Mouse (Mus musculus): ENCODE measurements around the gene Tagap1.
"Not testable (repeated sequence)": the region's sequence is repeated elsewhere in the genome, so short reads cannot be mapped to it uniquely, and the experiment has no call there.

Gene Tagap1

DNA sequence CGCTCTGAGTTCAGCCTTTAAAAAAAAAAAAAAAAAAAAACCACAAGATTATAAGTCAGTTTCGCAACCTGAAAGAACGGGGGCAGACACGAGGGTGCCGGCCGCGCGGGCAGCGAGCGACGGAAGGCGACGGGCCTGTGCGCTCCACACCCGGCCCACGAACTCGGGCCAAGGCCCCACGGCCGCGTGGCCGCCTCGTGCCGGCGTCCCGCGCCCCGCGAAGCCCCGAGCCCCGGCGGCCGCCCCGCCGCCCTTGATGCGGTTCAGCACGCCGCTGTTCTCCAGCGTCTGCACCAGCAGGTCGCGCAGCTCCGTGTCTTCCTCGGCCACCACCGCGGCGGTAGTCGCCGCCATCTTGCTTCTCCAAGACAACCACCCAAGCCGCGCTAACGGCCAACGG, at the start of gene Tagap1:
Gene Tagap1, minus strand, starts transcription at position 381 of the 400 bp plus-strand sequence.
- not testable (repeated sequence) for DNase-seq (ENCODE audit: low read depth, low spot score)

DNA sequence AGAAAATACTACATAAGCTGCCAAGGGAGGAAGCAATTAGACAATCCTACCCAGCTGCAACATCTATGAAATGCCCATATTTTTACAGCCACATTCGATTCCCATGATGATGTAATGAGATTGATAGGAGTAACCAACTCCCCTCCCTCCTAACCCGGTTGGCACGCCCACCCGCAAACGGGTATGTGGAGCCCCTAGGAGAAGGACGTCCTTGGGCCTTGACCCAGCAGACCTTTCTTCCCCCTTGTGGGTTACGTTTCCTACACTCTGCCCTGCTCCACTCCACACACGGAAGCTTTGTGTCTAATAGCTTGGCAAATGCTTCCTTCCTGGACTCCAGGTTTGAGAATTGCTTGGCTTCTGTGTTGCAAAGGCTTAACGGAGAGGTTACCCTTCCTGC, 48.9 kb upstream of the Tagap1 start:
- not testable (repeated sequence) for DNase-seq (ENCODE audit: low read depth, low spot score)

DNA sequence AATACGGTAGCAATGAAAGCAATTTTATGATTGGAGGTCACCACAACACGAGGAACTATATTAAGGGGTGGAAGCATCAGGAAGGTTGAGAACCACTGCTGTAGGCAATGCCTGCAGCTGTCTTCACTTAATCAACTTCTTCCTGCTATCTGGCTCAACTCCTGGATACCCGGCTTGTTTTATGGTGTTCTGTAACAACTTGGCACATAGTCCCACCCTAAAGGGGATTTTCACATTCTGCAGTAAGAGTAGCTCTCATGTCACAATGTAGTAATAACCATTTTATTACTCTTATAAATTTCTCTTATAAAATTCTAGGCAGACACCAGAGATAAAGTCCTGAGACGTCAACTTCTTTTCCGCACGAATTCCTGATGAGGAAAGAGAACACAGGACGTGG, 48.5 kb upstream of the Tagap1 start:
- DNase-seq (ENCODE audit: low read depth, low spot score), result not testable (repeated sequence)

GRCm38 (mm10) chr17:7008885-7009284, 47.9 kb upstream of the Tagap1 start:
- DNase-seq (ENCODE audit: low read depth, low spot score), result not testable (repeated sequence)

DNA sequence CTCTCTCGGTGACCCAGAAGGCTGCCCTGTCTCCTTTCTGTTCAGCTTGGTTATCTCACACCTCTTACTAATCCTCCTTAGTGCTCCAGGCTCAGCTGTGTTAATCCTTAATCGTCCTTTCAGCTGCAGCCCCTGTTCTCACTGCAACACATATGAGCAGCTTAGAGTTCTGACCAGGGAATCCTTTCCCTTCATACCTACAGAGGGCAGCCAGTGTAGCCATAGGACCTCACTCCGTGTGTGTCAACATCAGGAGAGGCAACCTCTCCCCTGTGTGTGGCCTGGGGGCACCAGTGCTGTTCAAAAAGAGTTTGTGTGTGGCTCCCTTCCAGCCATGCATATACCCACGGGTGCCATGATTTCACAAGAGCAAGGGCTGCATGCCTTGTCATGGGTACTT, 44.7 kb upstream of the Tagap1 start:
- not testable (repeated sequence) for DNase-seq (ENCODE audit: low read depth, low spot score)

GRCm38 (mm10) chr17:7003392-7003791, 42.4 kb upstream of the Tagap1 start:
- not testable (repeated sequence) for DNase-seq (ENCODE audit: low read depth, low spot score)

GRCm38 (mm10) chr17:7001790-7002585, 41.0 kb upstream of the Tagap1 start:
- not testable (repeated sequence) for DNase-seq (ENCODE audit: low read depth, low spot score)

DNA sequence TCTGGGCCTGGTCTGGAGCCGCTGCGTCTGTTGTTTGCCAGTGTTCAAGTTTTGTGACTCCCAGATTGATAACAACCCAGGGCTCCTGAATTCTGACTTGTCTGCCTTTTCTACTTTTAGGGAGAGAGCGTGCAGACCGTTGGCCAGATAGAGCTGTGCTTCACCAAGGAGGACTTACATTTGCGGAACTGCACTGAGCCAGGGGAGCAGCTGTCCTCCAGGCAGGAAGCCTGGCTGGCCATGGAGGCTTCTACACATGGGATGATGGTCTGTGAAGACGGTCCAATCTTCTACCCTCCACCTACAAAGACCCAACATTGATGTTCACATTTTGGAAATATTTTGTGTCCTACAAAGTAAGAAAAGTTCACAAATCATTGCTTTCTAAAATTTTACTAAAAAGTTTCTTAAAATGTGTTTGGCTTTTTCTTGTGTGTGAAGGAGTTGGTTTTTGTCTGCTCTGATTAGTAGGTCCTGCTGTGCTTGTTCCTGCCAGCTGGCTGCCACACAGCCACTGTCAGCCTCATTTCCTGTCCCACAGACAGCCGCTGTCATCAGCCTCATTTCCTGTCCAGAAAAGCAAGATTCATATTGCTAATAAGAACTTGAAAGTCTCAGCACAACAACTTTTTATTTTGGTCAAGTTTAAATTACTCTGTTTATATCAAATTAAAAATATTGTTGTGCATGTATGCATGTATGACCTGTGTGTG, 37.0 kb upstream of the Tagap1 start:
- DNase-seq (ENCODE audit: low read depth, low spot score), result not testable (repeated sequence)

GRCm38 (mm10) chr17:6996826-6997225, 35.9 kb upstream of the Tagap1 start:
- DNase-seq (ENCODE audit: low read depth, low spot score), result not testable (repeated sequence)

GRCm38 (mm10) chr17:6995504-6995903, 34.5 kb upstream of the Tagap1 start:
- DNase-seq (ENCODE audit: low read depth, low spot score), result not testable (repeated sequence)

- DNase-seq (ENCODE audit: low read depth, low spot score), result not testable (repeated sequence)
These were observed 25.2 kb upstream of the Tagap1 start for GRCm38 (mm10) chr17:6986118-6986517.

DNA sequence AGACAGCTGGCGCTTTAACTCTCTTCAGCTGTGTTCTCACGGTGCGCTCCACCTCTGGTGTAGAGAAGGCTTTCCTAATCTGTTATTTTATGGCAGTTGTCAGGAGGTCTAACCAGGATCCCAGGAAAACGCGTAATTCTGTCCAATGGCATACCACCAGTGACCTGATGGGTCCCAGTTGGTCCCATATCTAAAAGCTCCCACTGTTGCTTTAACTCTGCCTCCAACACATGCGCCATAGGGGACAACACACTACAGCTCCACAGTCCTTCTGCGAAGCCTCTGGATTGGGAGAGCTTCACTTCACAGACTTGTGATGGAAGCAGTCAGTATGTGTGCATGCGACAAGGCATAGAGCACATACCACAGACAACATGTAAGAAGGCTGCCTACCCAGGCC, 19.2 kb upstream of the Tagap1 start:
- DNase-seq (ENCODE audit: low read depth, low spot score), result not testable (repeated sequence)

- DNase-seq (ENCODE audit: low read depth, low spot score), result not testable (repeated sequence)
These were observed 18.4 kb upstream of the Tagap1 start for GRCm38 (mm10) chr17:6979380-6979779.

GRCm38 (mm10) chr17:6978287-6979248, 17.6 kb upstream of the Tagap1 start, which contains the start of gene Gm49721:
Gene Gm49721, plus strand, starts transcription at chr17:6978904.
- DNase-seq (ENCODE audit: low read depth, low spot score), result not testable (repeated sequence)

DNA sequence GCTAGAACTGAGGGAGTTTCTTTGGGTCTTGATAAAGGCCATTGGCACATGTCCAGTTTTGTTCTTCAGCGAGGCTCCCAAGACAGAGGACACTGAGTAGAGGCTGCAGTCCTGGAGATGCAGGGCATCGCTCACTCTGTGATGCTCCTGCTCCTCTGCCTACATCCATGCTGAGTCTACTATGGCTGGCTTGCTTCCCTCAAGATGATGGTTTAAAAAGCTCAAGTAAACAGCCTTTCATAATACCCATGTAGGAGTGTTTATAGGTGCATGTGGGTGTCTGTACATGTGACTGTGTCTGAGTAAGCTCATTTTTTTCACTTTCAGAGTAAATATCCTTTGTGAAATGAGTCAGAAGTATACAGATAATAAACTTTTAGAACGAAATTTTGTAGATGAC, 14.0 kb upstream of the Tagap1 start:
- not testable (repeated sequence) for DNase-seq (ENCODE audit: low read depth, low spot score)

- DNase-seq (ENCODE audit: low read depth, low spot score), result not testable (repeated sequence)
These were observed 12.0 kb upstream of the Tagap1 start for GRCm38 (mm10) chr17:6972836-6973396.

DNA sequence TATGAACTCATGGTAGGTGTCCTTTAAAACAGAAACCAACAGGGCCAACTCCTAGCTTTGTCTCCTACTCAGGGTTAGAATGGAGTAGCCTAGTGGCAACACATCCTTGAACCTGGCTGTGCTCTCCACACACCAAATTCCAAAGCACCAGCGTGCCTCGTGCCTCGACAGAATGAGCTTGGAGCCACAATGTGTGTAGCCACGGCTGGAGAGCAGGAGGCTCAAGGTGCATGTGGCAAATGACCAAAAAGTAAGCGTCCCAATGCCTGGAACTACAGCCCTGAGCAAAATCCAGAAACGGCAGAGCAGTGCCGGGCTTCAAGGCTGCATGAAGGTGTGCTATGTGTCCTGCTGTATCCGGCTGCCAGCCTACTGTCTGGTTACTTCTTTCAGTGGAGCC, 10.3 kb upstream of the Tagap1 start:
- DNase-seq (ENCODE audit: low read depth, low spot score), result not testable (repeated sequence)

GRCm38 (mm10) chr17:6970334-6970733, 9.4 kb upstream of the Tagap1 start, which contains the start of gene Rnaset2b:
Gene Rnaset2b, plus strand, starts transcription at chr17:6970634.
- not testable (repeated sequence) for DNase-seq (ENCODE audit: low read depth, low spot score)

DNA sequence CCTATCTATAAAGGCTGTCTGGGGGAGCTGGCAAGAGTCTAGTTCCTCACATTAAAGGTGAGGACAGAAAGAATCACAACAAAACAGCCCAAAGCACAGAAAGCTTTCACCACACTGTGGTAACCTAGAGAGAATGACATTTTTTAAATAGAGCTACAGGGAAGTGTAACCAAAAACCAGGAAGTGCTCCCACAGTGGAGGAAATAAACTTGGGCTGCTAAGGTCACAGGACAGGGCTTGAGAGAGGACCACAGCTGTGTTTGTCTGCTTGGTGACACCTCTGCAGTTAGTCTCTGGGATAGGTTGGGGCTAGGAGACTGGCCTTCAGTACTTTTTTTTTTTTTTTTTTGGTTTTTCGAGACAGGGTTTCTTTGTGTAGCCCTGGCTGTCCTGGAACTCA, 6.7 kb upstream of the Tagap1 start:
- DNase-seq (ENCODE audit: low read depth, low spot score), result not testable (repeated sequence)

- DNase-seq (ENCODE audit: low read depth, low spot score), result not testable (repeated sequence)
These were observed 4.4 kb upstream of the Tagap1 start for GRCm38 (mm10) chr17:6965364-6965763.

- DNase-seq (ENCODE audit: low read depth, low spot score), result not testable (repeated sequence)
These were observed 2.0 kb upstream of the Tagap1 start for GRCm38 (mm10) chr17:6962936-6963335.

Measured in telencephalon, adult 2 months (tissue).